Mouse (Mus musculus) lung, adult 2 months (tissue): ENCODE measurements around the gene Gdi2.

ENCODE experiments used
- CTCF ChIP-seq: fragments of 200-500 bp; IDR thresholded peaks from 2 replicates; pipeline ENCODE4 v1.5.1; 2011; ENCODE audit warnings: mild to moderate bottlenecking, low read length, control low read depth; ENCODE audit not compliant: insufficient read depth
- POLR2A ChIP-seq: fragments of 200-500 bp; IDR thresholded peaks from 2 replicates; pipeline ENCODE4 v1.6.1; 2011; ENCODE audit warnings: low read depth, mild to moderate bottlenecking, control low read depth, low read length, borderline replicate concordance; ENCODE audit errors: extremely low read depth

GRCm38 (mm10) chr13:3544077-3544874 is 6.4 kb downstream of the Gdi2 start:
- TF ChIP-seq CTCF, result 0 out of 2 replicates have a peak, but pooled peaks have one; percentile 6
- no peak for TF ChIP-seq POLR2A
